Mouse (Mus musculus): Measurements from ENCODE around the gene Isyna1. TPM values are rescaled to one million over a fixed set of nuclear protein-coding genes. Genes with fewer than 3 reads are reported as not detected.
"Not testable (repeated sequence)": the region's sequence is repeated elsewhere in the genome, so short reads cannot be mapped to it uniquely, and the experiment has no call there.

Isyna1 gene
- total RNA-seq, 2 experiments from 2014 or later, result 47.3 to 47.7 TPM

DNA sequence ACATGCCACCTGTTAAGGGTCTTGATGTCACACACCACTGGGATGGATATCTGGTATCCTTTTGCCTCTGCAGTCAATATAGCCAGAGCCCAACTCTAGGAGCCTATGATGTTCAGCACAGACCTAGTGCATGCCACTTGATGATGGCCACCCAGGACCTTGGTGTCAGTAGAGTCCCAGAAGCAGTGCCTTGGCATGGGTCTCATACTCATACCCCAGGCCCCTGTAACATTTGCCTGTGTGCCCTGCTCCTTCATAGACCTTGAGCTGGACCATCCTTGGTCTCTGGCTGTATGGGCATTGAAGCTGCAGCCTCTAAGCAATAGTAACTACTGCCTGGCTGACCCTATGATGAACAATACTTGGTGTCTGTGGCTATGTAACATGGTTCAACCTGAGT, 19.9 kb upstream of the Isyna1 start:
- no peak for DNase-seq (ENCODE audit: low spot score in 2 of 2)

DNA sequence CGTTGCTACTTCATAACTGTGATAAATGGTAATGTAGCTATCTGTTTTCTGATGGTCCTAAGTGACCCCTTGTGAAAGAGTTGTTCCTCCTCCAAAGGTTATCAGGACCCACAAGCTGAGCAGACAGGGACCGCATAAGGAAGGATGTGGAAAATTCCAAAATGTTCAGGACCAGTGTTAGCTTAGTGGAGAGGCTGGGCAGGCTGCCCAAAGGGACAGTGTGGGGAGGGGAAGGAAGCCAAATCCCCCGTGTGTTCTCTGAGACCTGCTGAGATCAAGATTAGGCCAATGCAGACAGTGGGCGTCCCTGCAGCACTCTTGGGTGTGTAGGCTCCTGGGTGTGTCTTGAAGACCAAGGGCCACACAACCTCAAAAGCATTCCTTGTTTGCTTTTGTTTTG, 19.3 kb upstream of the Isyna1 start:
- no peak for DNase-seq (ENCODE audit: low spot score in 2 of 2)

DNA sequence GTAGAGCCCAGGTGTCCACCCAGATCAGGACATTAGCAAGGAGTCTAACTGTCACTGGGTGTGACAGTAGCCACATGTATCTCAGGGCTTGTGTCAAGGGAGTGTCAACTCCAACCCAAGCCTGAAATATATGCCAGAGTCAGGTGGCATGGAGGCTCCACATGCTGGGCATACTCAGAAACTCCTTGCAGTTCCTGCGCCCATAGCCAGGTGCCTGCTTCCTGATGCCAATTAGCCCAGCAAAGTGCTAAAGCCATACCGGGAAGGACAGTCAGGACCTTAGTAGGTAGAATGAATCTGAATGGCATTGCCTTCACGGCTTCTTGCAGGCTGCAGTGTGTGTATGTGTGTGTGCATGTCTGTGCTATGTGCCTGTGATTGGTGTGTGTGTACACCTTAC, 17.0 kb upstream of the Isyna1 start:
- DNase-seq (ENCODE audit: low spot score in 2 of 2), result no peak

DNA sequence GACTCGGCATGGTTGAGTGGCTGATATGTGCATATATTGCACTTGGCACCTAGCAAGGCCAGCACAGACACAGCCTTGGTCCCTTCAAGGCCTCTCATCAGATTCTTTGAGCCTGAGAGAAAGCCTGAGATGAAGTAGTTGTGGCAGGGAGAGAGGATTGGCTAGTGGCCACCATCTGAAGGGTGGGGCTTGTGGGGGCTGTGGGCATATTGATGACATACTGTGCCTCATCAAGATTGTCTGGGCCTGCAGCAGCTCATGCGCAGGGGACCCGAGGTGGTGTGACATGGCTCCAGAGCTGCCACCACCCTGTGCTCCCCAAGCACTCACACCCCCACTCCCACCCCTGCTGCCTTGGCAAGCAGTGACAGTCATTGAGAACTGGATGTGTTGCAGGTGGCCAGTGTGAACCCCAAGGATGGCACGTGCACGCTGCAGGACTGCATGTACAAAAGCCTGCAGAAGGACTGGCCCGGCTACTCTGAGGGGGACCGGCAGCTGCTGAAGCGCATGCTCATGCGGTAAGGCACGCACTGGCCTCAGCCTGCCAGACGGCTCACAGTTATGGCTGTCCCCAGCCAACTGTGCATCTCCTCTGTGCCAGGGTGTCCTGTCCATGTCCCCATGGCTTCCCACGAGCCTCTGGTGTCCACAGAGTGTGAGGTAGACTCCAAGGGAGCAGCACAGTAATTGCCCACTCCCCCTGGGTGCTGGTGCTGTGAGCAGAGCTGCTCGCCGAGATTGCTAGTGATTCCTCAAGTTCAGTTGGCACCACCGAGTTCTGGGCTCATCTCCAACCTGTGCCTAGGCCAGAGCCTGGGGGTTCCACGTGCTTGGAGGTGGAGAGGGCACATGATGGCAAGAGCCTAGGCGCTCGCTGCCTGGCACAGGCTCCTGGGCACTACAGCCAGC, 10.4 kb upstream of the Isyna1 start:
- DNase-seq (ENCODE audit: low spot score in 2 of 2), result peak in 1 of 2 experiments; percentile 68

DNA sequence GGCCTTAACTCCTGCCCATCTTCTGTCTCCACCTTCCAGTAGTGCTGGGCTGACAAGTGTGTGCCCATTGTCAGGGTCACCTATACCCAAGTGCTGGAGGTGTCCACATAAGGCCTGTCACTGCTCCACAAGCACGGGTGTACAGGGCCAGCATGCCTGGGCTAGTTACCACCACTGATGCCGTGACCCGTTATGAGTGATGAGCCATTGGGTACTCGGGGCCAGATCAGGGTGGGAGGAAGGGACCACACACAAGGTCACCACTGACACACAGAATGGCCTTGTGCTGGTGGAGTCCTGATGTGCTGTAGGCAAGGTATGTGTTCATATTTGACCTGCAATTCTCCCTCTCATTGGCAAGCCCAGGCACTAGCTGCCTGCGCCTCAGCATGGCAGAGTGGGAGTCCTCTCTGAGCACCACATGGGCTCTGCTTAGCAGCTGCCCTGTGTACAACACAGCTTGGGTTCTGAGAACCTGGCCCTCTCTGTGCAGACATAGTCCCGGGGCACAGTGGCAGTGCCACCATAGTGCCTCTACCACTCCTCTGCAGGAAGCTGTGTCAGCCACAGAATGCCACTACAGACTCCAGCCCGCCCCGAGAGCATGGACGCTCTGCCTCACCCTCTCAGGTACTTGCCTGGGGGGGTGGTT, 9.4 kb upstream of the Isyna1 start:
- DNase-seq (ENCODE audit: low spot score in 2 of 2), result peak in 1 of 2 experiments; percentile 56

DNA sequence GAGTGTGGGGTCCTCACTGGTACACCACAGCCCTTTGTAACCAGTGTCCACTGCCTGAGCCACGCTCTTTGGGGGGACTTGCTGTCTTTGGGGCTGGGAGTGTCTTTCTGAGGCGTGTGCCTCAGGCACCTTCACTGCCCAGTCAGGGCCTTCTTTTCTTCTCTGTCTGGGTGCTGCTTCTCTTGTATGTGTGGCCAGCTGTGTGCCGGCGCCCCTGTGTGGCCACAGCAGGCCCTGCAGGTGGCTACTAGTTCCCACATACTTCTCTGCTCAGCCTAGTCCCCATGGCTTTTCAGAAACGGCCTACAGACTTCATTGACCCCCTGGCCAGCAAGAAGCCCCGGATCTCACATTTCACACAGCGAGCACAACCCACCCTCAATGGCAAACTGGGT, 8.9 kb upstream of the Isyna1 start:
- peak in 1 of 2 experiments; percentile 73 for DNase-seq (ENCODE audit: low spot score in 2 of 2)

DNA sequence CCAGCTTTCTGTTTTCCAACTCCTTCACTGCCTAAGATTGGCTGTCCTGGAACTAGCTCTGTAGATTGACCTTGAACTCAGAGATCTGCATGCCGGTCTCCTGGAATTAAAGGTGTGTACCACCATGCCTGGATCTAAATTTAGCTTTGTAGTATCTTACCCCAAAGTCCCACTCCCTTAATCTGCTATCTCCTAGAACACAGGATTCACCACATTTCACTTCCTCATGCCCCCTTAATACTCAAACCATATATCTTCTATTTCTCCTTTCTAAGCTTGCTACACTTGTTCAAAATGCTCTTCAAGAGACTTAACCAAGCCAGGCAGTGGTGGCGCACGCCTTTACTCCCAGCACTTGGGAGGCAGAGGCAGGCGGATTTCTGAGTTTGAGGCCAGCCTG, 6.2 kb upstream of the Isyna1 start:
- DNase-seq (ENCODE audit: low spot score in 2 of 2), result not testable (repeated sequence)

DNA sequence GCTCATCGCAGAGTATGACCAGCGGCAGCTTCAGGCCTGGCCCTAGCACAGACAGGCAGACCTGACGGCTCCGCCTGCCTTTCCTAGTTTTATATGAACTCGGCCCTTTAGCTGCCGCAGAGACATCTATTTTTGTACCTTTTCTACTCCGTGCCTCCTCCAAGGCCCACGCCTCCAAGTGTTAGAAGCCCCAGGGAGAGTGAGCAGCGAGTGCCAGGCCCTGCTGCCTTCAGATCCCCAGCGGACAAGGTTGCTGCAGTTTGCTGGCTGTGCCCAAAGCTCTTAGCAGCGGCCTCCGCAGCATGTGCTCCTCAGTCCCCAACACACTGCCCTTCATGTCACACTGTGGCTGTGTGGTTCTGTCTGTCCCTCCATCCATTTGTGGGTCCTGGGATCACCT, 2.6 kb upstream of the Isyna1 start:
- no peak for DNase-seq (ENCODE audit: low spot score in 2 of 2)

DNA sequence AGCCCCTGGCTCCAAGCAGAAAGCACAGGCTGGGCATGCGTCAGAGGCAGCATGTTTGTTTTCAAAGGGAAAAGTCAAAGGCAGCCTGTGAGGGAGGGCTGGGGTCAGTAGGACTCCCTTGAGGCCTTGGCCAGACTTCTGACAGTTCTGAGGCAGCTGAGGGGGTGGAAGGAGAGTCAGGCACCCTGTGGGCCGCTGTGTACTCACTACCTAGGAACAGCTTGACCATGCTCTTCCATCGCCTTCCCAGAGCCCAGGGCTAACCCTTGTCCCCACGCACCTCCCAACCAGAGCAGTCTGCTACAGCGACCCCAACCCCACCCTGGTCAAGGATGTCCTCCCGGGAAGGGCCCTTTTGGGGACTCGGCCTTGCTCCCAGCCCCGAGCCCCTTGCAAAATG, 1.0 kb upstream of the Isyna1 start:
- DNase-seq (ENCODE audit: low spot score in 2 of 2), result no peak

DNA sequence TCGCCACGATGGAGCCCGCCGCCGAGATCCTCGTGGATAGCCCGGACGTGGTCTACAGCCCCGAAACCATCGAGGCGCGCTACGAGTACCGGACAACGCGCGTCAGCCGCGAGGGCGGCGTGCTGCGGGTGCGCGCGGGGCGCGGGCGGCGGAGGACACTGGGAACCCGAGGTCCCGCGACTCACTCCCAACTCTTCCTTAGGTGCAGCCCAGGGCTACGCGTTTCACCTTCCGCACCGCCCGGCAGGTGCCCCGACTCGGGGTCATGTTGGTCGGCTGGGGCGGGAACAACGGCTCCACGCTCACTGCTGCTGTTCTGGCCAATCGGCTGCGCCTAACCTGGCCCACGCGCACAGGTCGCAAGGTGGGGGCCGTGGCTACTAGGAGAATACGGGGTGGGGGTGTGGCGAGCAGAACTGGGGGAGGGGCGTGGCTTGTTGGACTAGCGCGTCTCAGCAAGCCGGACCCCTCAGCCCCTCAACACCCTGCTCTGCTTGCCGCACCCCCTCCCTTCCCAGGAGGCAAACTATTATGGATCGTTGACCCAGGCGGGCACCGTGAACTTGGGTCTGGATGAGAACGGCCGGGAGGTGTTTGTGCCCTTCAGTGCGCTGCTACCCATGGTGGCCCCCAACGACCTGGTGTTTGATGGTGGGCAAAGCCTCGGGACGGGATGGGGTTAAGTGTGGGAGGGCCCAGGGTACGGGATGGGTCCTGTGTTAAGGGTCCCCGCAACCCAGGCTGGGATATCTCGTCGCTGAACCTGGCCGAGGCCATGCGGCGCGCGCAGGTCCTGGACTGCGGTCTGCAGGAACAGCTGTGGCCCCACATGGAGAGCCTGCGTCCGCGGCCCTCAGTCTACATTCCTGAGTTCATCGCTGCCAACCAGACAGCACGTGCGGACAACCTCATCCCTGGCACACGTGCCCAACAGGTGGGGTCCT, 720 bp downstream of the Isyna1 start:
- DNase-seq (ENCODE audit: low spot score in 2 of 2), result no peak

DNA sequence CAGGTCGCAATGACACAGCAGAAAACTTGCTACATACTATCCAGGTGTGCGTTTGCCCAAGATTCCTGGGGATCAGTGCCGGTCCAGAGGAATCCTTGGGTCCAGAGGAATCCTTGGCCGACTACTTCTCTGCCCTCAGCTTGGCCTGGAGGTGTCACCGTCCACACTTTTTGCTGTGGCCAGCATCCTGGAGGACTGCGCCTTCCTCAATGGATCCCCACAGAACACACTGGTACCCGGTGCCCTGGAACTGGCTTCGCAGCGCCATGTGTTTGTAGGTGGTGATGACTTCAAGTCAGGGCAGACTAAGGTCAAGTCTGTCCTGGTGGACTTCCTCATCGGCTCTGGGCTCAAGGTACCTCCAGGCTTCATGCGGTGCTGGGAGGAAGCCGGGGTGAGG, 1.6 kb downstream of the Isyna1 start:
- no peak for DNase-seq (ENCODE audit: low spot score in 2 of 2)

DNA sequence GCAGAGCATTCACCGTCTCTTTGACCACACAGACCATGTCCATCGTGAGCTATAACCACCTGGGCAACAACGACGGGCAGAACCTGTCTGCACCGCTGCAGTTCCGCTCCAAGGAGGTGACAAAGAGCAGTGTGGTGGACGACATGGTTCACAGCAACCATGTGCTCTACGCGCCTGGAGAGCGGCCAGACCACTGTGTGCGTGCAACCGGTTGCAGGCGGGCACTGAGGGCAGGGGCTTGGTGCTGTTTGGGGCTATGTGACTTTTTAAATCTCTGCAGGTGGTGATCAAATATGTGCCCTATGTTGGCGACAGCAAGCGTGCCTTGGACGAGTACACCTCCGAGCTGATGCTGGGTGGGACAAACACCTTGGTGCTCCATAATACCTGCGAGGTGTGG, 2.0 kb downstream of the Isyna1 start:
- no peak for DNase-seq (ENCODE audit: low spot score in 2 of 2)

DNA sequence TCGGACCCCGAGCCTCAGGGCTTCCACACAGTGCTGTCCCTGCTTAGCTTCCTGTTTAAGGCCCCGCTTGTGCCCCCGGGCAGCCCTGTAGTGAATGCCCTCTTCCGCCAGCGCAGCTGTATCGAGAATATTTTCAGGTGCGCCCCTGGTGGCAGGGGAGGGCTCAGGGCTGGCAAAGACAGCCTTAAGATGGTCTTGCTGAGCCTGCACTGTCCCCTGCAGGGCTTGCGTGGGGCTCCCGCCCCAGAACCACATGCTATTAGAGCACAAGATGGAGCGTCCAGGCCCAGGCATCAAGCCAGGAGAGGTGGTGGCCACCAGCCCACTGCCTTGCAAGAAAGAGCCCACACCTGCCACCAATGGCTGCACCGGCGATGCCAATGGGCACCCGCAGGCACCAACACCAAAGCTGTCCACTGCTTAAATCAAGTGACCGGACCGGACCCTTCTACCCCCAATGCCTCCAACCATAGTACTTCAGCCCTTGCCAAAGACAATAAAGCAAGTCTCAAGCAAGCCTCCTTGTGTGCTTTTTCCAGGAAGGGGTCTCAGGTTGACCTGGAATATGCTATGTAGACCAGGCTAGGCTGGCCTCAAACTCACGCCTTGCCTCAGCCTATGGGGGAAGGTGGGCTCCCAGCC, 2.7 kb downstream of the Isyna1 start:
- DNase-seq (ENCODE audit: low spot score in 2 of 2), result no peak

DNA sequence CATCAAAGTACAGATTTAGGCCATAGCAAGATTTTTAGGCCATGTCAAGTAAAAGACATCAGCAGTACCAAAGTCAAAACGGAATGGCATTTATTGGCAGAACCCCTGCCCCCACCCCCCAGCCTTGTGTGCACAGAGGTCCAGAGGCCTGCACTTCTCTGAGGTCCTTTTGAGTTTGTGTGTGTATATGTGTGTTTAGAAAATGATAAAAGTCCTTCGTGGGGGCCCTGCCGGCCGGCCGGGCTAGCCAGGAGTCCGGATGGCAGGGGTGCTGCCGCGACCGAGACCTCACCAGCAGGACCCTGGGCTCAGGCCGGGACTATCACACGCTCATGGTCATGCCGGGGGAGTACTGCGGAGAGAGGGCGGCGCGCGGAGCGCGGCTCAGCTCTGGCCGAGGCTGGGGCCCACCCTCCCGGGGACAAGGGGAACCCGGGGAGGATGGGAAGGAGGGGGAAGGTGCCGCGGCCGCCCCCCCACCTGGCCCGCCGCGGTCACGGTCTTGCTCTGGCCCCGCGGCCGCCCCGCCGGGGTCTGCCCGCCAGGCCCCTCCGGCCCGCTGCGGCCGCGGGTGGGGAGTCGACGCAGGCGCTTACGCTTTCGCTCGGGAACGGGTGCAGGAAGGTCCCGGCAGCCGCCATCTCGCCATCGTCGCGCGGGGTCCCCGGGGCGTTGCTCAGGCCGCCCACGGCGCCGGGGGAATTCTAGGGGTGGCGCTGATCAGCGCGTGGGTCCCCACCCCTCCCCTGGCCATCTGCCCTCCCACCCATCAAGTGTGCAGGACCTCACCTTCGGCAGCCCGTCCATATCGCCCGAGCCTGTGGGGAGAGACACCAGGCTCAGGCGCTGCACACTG, 3.5 kb downstream of the Isyna1 start:
- no peak for DNase-seq (ENCODE audit: low spot score in 2 of 2)

DNA sequence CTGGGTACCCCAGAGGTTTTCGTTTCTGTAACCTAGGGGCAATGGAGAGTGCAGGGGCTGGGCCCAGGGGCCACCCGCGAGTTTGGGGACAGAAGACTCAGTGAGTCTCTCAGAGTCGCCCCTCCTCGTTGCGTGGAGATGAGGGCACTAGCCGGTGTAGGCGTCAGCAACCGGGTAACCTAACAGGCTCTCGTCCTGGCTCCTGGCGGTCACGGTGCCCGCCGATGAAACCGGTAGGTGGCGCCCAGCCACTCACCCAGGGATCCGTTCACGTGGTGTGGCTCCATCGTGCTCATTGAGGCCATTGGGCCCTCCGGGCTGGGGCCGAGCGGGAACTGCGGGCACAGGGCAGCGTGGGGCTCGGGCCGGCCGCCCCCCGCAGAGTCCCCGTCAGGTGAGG, 4.1 kb downstream of the Isyna1 start:
- DNase-seq (ENCODE audit: low spot score in 2 of 2), result peak; percentile 73 to 87

DNA sequence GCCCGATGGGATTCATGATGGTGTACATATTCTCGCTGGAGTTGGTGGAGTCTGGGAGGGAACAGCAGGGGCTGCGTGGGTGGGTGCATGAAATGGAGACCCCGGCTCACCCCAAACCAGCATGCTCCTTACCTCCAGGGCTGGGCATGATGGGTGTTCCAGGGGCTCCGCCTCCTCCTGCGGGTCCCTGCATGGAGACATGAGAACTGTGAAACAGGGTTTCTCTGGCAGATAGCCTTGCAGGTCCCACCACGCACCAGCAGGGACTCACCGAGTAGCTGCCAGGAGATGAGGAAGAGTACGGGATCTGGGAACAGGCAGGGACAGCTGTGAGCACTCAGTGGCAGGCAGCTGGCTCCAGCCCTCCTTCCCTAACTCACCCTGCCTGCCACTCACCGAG, 4.5 kb downstream of the Isyna1 start:
- peak; percentile 62 to 65 for DNase-seq (ENCODE audit: low spot score in 2 of 2)

DNA sequence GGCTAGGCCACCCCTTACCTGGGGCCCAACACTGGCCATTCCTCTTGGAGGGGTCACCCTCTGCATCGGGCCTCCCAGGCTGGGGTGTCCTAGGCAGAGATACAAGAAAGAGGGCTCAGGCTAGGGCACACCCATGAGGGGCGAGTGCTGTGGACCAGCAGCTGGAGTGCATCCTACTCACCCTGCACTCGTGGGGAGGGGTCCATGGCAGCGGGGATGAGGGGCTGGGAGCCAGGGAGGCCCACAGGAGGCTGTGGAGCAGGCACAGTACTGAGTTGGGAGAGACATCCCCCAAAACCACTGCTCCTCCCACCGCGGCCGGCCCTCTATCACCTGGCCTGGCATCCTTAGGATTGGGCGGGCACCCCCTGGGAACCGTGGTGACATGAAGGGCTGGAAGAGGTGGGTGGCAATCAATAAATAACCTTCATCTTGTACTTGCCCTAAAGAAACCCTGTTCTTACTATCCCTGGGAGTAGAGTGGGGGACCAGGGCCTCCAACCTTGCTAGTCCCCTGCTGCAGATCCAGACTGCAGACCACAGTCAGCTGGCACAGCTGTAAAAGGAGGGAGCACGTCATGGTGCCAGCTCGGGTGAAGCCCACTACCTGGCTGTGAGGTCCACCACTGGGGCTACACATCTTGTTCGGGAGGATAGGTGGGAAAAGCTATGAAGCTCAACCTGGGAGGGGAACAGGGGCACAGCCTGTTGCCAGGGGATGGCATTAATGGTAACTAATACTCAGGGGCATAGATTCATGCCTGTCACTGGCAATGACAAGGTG, 5.5 kb downstream of the Isyna1 start:
- DNase-seq (ENCODE audit: low spot score in 2 of 2), result no peak

DNA sequence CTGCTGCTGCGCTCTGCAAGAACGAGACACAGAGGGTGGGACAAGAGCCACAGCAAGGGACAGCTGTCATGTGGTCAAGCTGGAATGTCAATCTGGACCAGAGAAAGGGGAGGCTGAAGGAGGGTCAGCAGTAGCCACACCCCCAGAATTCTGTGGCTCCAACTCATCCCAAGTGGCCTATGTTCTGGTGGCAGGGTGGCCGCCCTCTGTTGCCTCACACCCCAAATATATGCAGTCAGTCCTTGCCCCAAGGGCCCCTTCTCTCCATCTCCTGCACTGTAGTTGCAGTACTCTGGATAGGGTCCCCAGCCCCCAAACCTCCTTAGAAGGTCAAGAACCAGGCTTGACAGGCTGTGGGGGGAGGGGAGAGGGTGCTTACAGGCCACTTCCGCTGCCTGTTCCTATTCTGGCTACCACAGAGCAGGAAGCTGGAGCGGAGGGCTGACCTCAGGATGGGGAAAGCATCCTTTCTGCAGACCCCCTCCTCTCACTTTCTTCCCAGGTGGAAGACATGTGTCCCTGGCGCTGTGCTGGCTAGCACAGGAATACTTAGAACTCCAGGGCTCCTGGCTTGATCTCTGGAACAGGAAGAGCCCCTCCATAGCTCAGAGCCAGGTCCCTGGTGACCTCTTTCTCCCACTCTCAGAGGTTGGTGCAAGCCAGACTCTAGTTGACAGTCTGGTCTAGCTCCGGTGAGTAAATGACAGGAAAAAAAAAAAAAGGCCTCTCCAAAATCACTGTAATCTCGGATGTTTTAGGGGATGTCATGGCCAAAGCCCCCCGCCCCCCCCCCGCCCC, 6.5 kb downstream of the Isyna1 start:
- DNase-seq (ENCODE audit: low spot score in 2 of 2), result no peak

DNA sequence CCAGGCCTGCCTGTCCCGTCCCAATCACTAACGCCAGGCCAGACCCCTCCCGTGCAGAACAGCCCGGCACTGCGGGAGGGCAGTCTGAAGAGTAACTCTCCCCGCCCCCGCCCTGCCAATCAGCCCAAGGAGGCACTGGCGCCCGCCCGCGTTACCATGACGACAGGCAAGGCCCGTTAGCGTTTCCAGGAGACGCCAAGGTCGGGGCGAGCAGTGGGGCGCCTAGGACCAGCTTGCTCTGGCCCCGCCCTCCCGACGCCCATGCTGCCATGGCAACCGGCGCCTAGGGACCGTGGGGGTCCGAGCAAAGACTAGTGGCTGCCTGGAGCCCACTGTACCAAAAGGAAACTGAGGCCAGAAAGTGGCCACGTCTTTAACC, 7.1 kb downstream of the Isyna1 start:
- peak; percentile 84 to 87 for DNase-seq (ENCODE audit: low spot score in 2 of 2)
